Mouse (Mus musculus) midbrain, embryonic 12.5 days (tissue): ENCODE measurements at regions not wholly inside any gene's neighbourhood (a gene's known extent, or its start where the extent isn't known, plus 50 kb on each side); places are given as distances from the start of the nearest gene placed in this dataset.
A peak's percentile ranks its signal among the peaks of the same experiment; 100 is the strongest.

ENCODE experiments used
- ATAC-seq: fragments of 200-750 bp; cut with Nextera tagmentation; 2 replicates; pipeline ENCODE4 v1.8.0; 2017; ENCODE audit warnings: low read depth, moderate TSS enrichment, moderate library complexity; ENCODE audit not compliant: low FRiP score
- H3K27ac ChIP-seq: fragments of 300-500 bp; sonication (generic); replicated peaks from 2 replicates; pipeline ENCODE4 v1.5.1; 2016; ENCODE audit warnings: mild to moderate bottlenecking
- H3K27me3 ChIP-seq: fragments of 300-500 bp; sonication (generic); 2 replicates; pipeline ENCODE4 v1.6.1; 2016; ENCODE audit warnings: mild to moderate bottlenecking
- H3K36me3 ChIP-seq: fragments of 300-500 bp; sonication (generic); 2 replicates; pipeline ENCODE4 v1.6.1; 2016
- H3K4me1 ChIP-seq: fragments of 300-500 bp; sonication (generic); 2 replicates; pipeline ENCODE4 v1.6.1; 2016
- H3K4me2 ChIP-seq: fragments of 300-500 bp; sonication (generic); replicated peaks from 2 replicates; pipeline ENCODE4 v1.6.1; 2016; ENCODE audit warnings: mild to moderate bottlenecking, moderate library complexity
- H3K4me3 ChIP-seq: fragments of 300-500 bp; sonication (generic); 2 replicates; pipeline ENCODE4 v1.5.1; 2016; ENCODE audit warnings: mild to moderate bottlenecking
- H3K9ac ChIP-seq: fragments of 300-500 bp; sonication (generic); replicated peaks from 2 replicates; pipeline ENCODE4 v1.6.1; 2016; ENCODE audit warnings: mild to moderate bottlenecking, moderate library complexity
- H3K9me3 ChIP-seq: fragments of 300-500 bp; sonication (generic); 2 replicates; pipeline ENCODE4 v1.6.1; 2016; ENCODE audit warnings: mild to moderate bottlenecking
- WGBS: fragments of 180-500 bp; shearing (Covaris S2); methylation state at CpG from one replicate; pipeline ENCODE4 v1.1.7; 2016; 5-methylcytosine and 5-hydroxymethylcytosine counted together

- Histone ChIP-seq H3K4me3 (no peak overlapping the region), H3K36me3 (no peaks in the 10 kb centered on the region), H3K9ac (no peak overlapping the region), H3K27ac (no peak overlapping the region), H3K4me2 (no peak overlapping the region), H3K9me3 (no peaks in the 10 kb centered on the region), H3K4me1 (0 out of 2 replicates have a peak, but pooled peaks cover 6% of the 10 kb centered on the region), H3K27me3 (no peaks in the 10 kb centered on the region)
- WGBS, result 80% methylated on average over 6 of the region's 6 CpGs
- ATAC-seq, result no peak
Observed at GRCm38 (mm10) chr1:51678290-51678928, 200.2 kb upstream of the Nabp1 start.

DNA sequence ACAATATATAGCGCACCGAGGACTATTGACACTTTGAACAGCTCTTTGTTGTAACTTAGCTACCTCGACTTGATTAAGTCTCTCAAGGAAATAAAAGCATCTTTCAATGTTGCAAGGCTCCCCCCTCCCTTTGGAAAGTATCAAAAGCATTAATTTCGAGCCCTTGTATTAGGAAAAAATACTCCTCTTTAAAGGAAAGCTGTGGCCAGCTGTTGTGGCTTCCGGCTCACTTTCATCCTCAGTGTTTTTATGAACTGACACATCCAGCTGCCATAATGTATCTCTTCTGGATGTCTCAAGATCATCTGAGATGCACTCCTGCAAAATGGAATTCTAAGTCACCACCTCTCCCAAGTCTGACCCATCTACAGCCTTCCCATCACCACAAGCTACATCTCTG lies 199.6 kb upstream of the Nabp1 start:
- Histone ChIP-seq H3K4me3 (no peak overlapping the region), H3K36me3 (no peaks in the 10 kb centered on the region), H3K27ac (no peak overlapping the region), H3K9me3 (no peaks in the 10 kb centered on the region), H3K4me2 (no peak overlapping the region), H3K9ac (no peak overlapping the region), H3K27me3 (no peaks in the 10 kb centered on the region), H3K4me1 (0 out of 2 replicates have a peak, but pooled peaks cover 6% of the 10 kb centered on the region)
- ATAC-seq, result no peak
- 42% methylated on average over 5 of the region's 5 CpGs for WGBS

DNA sequence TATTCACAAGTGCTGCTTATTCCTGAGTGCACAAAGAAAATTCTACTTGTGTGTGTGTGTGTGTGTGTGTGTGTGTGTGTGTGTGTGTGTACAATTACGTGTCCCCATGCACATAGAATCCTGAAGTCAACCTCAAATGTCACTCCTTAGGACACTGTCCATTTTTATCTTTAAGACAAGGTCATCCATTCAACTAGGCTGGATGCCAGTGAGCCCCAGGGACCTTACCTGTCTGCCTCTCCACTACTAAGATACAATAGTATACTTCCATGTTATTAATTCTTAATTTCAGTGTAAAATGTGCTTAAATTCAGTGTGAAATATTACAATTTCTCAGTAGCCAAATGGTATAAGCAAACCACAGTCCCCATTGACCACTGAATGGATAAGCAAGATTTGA lies 193.5 kb upstream of the Nabp1 start:
- Histone ChIP-seq H3K9me3 (no peaks in the 10 kb centered on the region), H3K36me3 (no peaks in the 10 kb centered on the region), H3K4me2 (no peak overlapping the region), H3K9ac (no peak overlapping the region), H3K4me1 (no peaks in the 10 kb centered on the region), H3K27me3 (no peaks in the 10 kb centered on the region), H3K4me3 (no peak overlapping the region), H3K27ac (no peak overlapping the region)
- no peak for ATAC-seq
- WGBS, result 71% methylated on average over 1 of the region's 1 CpGs

DNA sequence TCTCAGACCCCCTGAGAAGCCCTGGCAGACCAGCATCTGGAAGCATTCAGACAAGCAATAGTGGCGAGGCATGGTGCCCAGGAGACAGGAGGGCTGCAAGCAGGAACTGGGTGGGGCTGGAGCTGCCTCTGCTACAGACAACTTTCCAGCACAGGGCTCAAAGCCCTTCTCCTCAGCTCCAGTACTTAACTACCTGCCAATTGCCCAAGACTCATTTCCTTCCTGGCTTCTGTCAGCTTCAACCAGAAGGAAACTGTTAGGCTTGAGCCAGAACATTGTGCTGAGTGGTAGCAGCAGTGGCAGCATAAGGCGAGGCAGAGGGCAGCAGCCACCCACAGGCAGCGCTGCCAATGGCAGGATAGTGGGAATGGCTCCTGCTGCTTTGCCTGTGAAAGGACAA lies 193.1 kb upstream of the Nabp1 start:
- Histone ChIP-seq H3K4me1 (no peaks in the 10 kb centered on the region), H3K9ac (no peak overlapping the region), H3K9me3 (no peaks in the 10 kb centered on the region), H3K4me3 (no peak overlapping the region), H3K36me3 (no peaks in the 10 kb centered on the region), H3K27me3 (no peaks in the 10 kb centered on the region), H3K27ac (no peak overlapping the region), H3K4me2 (no peak overlapping the region)
- 58% methylated on average over 3 of the region's 3 CpGs for WGBS
- no peak for ATAC-seq

- no peak for ATAC-seq
- no peaks in the 10 kb centered on the region for H3K36me3 ChIP-seq
- WGBS, result 57% methylated on average over 3 of the region's 3 CpGs
- no peak overlapping the region for H3K9ac ChIP-seq
- H3K4me1 ChIP-seq, result no peaks in the 10 kb centered on the region
- no peaks in the 10 kb centered on the region for H3K27me3 ChIP-seq
- no peak overlapping the region for H3K4me3 ChIP-seq
- no peaks in the 10 kb centered on the region for H3K9me3 ChIP-seq
- no peak overlapping the region for H3K27ac ChIP-seq
- no peak overlapping the region for H3K4me2 ChIP-seq
Observed at GRCm38 (mm10) chr1:51670009-51670408, 191.8 kb upstream of the Nabp1 start.

GRCm38 (mm10) chr1:51668881-51669280 lies 190.7 kb upstream of the Nabp1 start:
- H3K9me3 ChIP-seq, result no peaks in the 10 kb centered on the region
- ATAC-seq, result no peak
- H3K4me1 ChIP-seq, result no peaks in the 10 kb centered on the region
- H3K27ac ChIP-seq, result no peak overlapping the region
- no peak overlapping the region for H3K4me2 ChIP-seq
- no peaks in the 10 kb centered on the region for H3K27me3 ChIP-seq
- no peak overlapping the region for H3K4me3 ChIP-seq
- no peak overlapping the region for H3K9ac ChIP-seq
- no peaks in the 10 kb centered on the region for H3K36me3 ChIP-seq

- no peak overlapping the region for H3K4me3 ChIP-seq
- H3K27ac ChIP-seq, result no peak overlapping the region
- no peak overlapping the region for H3K9ac ChIP-seq
- no peaks in the 10 kb centered on the region for H3K4me1 ChIP-seq
- no peak for ATAC-seq
- no peaks in the 10 kb centered on the region for H3K9me3 ChIP-seq
- no peaks in the 10 kb centered on the region for H3K27me3 ChIP-seq
- no peaks in the 10 kb centered on the region for H3K36me3 ChIP-seq
- WGBS, result 90% methylated on average over 1 of the region's 1 CpGs
- H3K4me2 ChIP-seq, result no peak overlapping the region
Observed at GRCm38 (mm10) chr1:51660531-51660930, 182.3 kb upstream of the Nabp1 start.

DNA sequence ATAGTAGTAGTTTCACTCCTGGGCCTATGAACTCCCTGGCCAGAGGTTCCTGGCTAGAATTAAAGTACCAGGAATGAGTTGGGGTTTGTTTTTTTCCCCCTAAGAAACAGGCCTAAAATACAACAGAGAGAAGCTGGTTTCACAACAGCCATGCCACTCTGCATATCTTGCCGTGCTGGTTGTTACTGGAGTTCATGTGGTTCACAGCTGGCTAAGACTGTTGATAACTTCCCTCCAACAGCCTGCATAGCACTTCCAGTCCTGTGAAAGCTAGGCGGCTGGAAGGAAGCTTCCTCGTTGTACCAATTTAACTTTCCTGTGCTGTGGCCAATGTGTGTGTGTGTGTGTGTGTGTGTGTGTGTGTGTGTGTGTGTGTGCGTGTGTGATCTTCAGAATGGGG lies 179.0 kb upstream of the Nabp1 start:
- H3K4me1 ChIP-seq, result no peaks in the 10 kb centered on the region
- no peak for ATAC-seq
- no peak overlapping the region for H3K4me2 ChIP-seq
- H3K9ac ChIP-seq, result no peak overlapping the region
- no peak overlapping the region for H3K27ac ChIP-seq
- WGBS, result 90% methylated on average over 4 of the region's 4 CpGs
- no peak overlapping the region for H3K4me3 ChIP-seq
- H3K36me3 ChIP-seq, result no peaks in the 10 kb centered on the region
- H3K9me3 ChIP-seq, result no peaks in the 10 kb centered on the region
- H3K27me3 ChIP-seq, result no peaks in the 10 kb centered on the region

- H3K36me3 ChIP-seq, result no peaks in the 10 kb centered on the region
- no peaks in the 10 kb centered on the region for H3K27me3 ChIP-seq
- H3K4me2 ChIP-seq, result 0 out of 2 replicates have a peak overlapping the region, but pooled peaks have one; percentile 11
- no peak overlapping the region for H3K9ac ChIP-seq
- no peak overlapping the region for H3K4me3 ChIP-seq
- ATAC-seq, result peak; percentile 93
- H3K4me1 ChIP-seq, result peaks cover 25% of the 10 kb centered on the region; the same call in 1 of the 2 replicates
- H3K9me3 ChIP-seq, result no peaks in the 10 kb centered on the region
- peak overlapping the region; percentile 71 for H3K27ac ChIP-seq
- WGBS, result 32% methylated on average over 3 of the region's 3 CpGs
Observed at GRCm38 (mm10) chr1:51650653-51650995, 172.4 kb upstream of the Nabp1 start.

DNA sequence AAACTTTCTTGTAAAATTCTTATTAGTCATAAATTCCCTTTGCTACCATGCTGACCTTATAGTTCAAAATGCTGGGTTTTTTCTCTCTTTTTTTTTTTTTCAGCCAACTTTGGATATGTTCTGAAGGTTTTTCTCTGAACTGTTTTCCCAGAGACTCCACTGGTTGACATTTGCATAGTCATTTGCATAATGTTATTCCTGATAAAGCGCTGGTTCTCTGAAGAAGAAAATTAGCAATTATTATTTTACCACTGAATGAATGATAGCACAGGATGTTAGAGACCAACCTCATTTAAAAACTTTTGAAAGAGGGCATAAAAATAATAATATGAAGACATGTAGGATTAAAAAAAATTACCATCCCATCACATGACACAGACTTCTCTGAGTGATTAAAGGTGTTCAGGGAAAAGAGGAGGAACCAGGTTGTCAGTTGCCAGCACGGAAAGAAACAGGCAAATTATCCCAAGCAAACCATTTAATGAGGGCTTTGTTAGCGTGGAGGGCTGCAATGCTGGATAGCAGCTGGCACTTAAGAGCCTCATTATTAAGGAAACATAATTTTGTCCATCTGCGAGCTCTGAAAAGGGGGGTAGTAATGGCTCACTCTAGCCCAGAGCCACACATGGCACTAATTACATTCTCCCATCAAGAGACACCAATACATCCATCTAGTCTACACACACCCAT lies 171.9 kb upstream of the Nabp1 start:
- Histone ChIP-seq H3K27me3 (no peaks in the 10 kb centered on the region), H3K4me2 (0 out of 2 replicates have a peak overlapping the region, but pooled peaks have one; percentile 11), H3K36me3 (no peaks in the 10 kb centered on the region), H3K4me1 (peaks cover 25% of the 10 kb centered on the region; the same call in 1 of the 2 replicates), H3K9ac (no peak overlapping the region), H3K4me3 (no peak overlapping the region), H3K9me3 (no peaks in the 10 kb centered on the region), H3K27ac (peak overlapping the region; percentile 71)
- 21% methylated on average over 4 of the region's 4 CpGs for WGBS
- peak; percentile 97 for ATAC-seq

DNA sequence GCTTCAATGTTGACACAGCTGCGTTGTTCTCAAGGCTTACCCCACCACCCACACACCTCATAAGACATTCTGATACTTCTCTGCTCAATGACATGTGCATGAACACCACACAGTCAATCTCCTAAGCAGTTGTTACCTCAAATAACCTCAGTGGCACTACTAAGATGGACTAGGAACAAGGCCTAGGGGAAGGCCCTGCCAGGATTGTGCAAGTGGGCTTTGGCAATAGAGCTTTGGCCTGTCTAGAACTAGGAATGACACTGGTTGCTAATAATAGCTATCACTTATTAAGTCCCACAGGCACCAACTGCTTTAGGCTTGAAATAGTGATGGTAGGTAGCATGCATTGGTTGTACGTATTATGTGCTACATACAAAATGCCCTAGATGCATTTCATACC lies 169.7 kb upstream of the Nabp1 start:
- Histone ChIP-seq H3K4me1 (peaks cover 25% of the 10 kb centered on the region; the same call in 1 of the 2 replicates), H3K9me3 (no peaks in the 10 kb centered on the region), H3K9ac (no peak overlapping the region), H3K36me3 (no peaks in the 10 kb centered on the region), H3K4me2 (no peak overlapping the region), H3K4me3 (no peak overlapping the region), H3K27me3 (no peaks in the 10 kb centered on the region), H3K27ac (no peak overlapping the region)
- 76% methylated on average over 2 of the region's 2 CpGs for WGBS
- no peak for ATAC-seq

DNA sequence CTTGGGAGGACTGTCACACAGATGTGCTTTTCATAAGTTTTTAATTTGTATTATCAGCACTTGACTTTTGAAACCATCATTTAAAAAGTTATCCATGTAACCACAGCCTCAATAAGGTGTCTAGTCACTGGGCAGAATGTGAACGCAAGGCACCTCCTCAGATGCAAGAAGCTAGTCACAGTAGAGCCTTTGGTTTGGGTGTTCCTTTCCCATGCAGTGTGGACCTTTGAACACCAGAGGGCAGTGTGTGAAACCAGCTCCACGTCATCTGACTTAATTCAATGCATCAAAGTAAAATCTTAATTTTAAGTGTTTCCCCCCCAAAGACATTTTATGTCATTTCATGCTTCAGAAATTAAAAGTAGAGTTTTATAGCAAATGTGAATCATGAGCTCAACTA lies 166.2 kb upstream of the Nabp1 start:
- Histone ChIP-seq H3K4me1 (peaks cover 23% of the 10 kb centered on the region; the same call in 1 of the 2 replicates), H3K9ac (no peak overlapping the region), H3K9me3 (no peaks in the 10 kb centered on the region), H3K36me3 (no peaks in the 10 kb centered on the region), H3K4me2 (no peak overlapping the region), H3K27me3 (no peaks in the 10 kb centered on the region), H3K27ac (no peak overlapping the region), H3K4me3 (no peak overlapping the region)
- ATAC-seq, result 0 out of 2 replicates have a peak, but pooled peaks have one; percentile 43
- 25% methylated on average over 2 of the region's 2 CpGs for WGBS
